Mouse (Mus musculus) liver, embryonic 18 days (tissue): ENCODE data around the gene Avpr1b. TPM values are rescaled to one million over a fixed set of nuclear protein-coding genes. Genes with fewer than 3 reads are reported as not detected.

Experiments used
- polyA plus RNA-seq: library from polyadenylated mRNA; depleted of rRNA; stranded (reverse); fragments of >200 nt; gene quantifications from 2 replicates; pipeline ENCODE4 v1.2.3, GENCODE M21; 2012; rRNA removed

Gene Avpr1b
- not detected in 2 replicates for polyA plus RNA-seq

GRCm38 (mm10) chr1:131598905-131599304 is at the start of gene Avpr1b:
TSS of gene Avpr1b (plus strand) at chr1:131599239.

GRCm38 (mm10) chr1:131637791-131638540 is 38.9 kb downstream of the Avpr1b start, which contains the start of gene Ctse:
TSS of gene Ctse (plus strand) at chr1:131638306.

Other genes with a start within 250 kb of the Avpr1b start
- 5.0 and 5.4 TPM in 2 replicates for gene Srgap2, start 71.9 kb upstream of the Avpr1b start, polyA plus RNA-seq
- 1.00 and 1.0 TPM in 2 replicates for gene Fam72a, start 71.3 kb upstream of the Avpr1b start, polyA plus RNA-seq
- 15.4 and 19.7 TPM in 2 replicates for gene Ctse, start 39.1 kb downstream of the Avpr1b start, polyA plus RNA-seq
- gene Rab7b, start 89.5 kb downstream of the Avpr1b start, polyA plus RNA-seq = 0.81 and 1.00 TPM in 2 replicates
- gene Slc26a9, start 144.8 kb downstream of the Avpr1b start, polyA plus RNA-seq = 0.01 TPM in 2 replicates
- 5.8 and 7.2 TPM in 2 replicates for gene Pm20d1, start 198.1 kb downstream of the Avpr1b start, polyA plus RNA-seq
- gene Slc41a1, start 228.3 kb downstream of the Avpr1b start, polyA plus RNA-seq = 1.2 and 1.3 TPM in 2 replicates